Mouse (Mus musculus): Measurements from ENCODE around the gene Hspa1a. TPM values are rescaled to one million over a fixed set of nuclear protein-coding genes. Genes with fewer than 3 reads are reported as not detected.
A peak's percentile ranks its signal among the peaks of the same experiment; 100 is the strongest.
"Not testable (repeated sequence)": the region's sequence is repeated elsewhere in the genome, so short reads cannot be mapped to it uniquely, and the experiment has no call there.

Hspa1a gene
- total and polyA plus RNA-seq, 2 experiments from 2014 or later: 14.7 to 25.0 TPM

GRCm38 (mm10) chr17:34951636-34952377, 20.1 kb downstream of the Hspa1a start:
- WGBS: under 1% methylated on average over 29 of the region's 29 CpGs
- Histone ChIP-seq H3K9me3 (ENCODE audit: low read length) (no peaks in the 10 kb centered on the region), H3K27me3 (ENCODE audit: insufficient read depth, low read length) (no peaks in the 10 kb centered on the region), H3K27ac (peak overlapping the region; percentile 85), H3K4me2 (ENCODE audit: low read depth, low read length) (peak overlapping the region; percentile 89), H3K4me3 (ENCODE audit: low read length) (peak overlapping the region; percentile 83), H3K4me1 (ENCODE audit: insufficient read depth, low read length) (no peaks in the 10 kb centered on the region), H3K36me3 (ENCODE audit: insufficient read depth, low read length) (0 out of 2 replicates have a peak, but pooled peaks cover 7% of the 10 kb centered on the region), H3K9ac (replicated peaks; ENCODE audit: low read length) (peak overlapping the region; percentile 93)
- DNase-seq (ENCODE audit: low spot score) (no peak), ATAC-seq (peak; percentile 75; the same call in 1 of the 2 replicates)
- no peak for TF ChIP-seq CTCF (IDR thresholded peaks at IDR 0.05; ENCODE audit: low read depth)

GRCm38 (mm10) chr17:34950514-34951455, 21.2 kb downstream of the Hspa1a start:
- ATAC-seq (no peak), DNase-seq (ENCODE audit: low spot score) (no peak)
- Histone ChIP-seq H3K4me2 (ENCODE audit: low read depth, low read length) (peak overlapping the region; percentile 89), H3K36me3 (ENCODE audit: insufficient read depth, low read length) (0 out of 2 replicates have a peak, but pooled peaks cover 7% of the 10 kb centered on the region), H3K4me1 (ENCODE audit: insufficient read depth, low read length) (no peaks in the 10 kb centered on the region), H3K9ac (replicated peaks; ENCODE audit: low read length) (peak overlapping the region; percentile 93), H3K4me3 (ENCODE audit: low read length) (peak overlapping the region; percentile 83), H3K27ac (peak overlapping the region; percentile 85), H3K27me3 (ENCODE audit: insufficient read depth, low read length) (no peaks in the 10 kb centered on the region), H3K9me3 (ENCODE audit: low read length) (no peaks in the 10 kb centered on the region)
- WGBS: 29% methylated on average over 10 of the region's 10 CpGs
- peak; percentile 23 for TF ChIP-seq CTCF (IDR thresholded peaks at IDR 0.05; ENCODE audit: low read depth)

- H3K4me3 ChIP-seq (ENCODE audit: low read length): no peak overlapping the region
- H3K4me1 ChIP-seq (ENCODE audit: insufficient read depth, low read length): no peaks in the 10 kb centered on the region
- H3K27me3 ChIP-seq (ENCODE audit: insufficient read depth, low read length): no peaks in the 10 kb centered on the region
- WGBS: 37% methylated on average over 4 of the region's 4 CpGs
- H3K9me3 ChIP-seq (ENCODE audit: low read length): no peaks in the 10 kb centered on the region
- no peak overlapping the region for H3K4me2 ChIP-seq (ENCODE audit: low read depth, low read length)
- H3K9ac ChIP-seq (replicated peaks; ENCODE audit: low read length): no peak overlapping the region
- TF ChIP-seq CTCF (IDR thresholded peaks at IDR 0.05; ENCODE audit: low read depth): no peak
- H3K27ac ChIP-seq: no peak overlapping the region
- ATAC-seq (no peak), DNase-seq (ENCODE audit: low spot score) (no peak)
- 0 out of 2 replicates have a peak, but pooled peaks cover 7% of the 10 kb centered on the region for H3K36me3 ChIP-seq (ENCODE audit: insufficient read depth, low read length)
Observed at GRCm38 (mm10) chr17:34949553-34949969, 22.4 kb downstream of the Hspa1a start.

GRCm38 (mm10) chr17:34948721-34949552, 23.0 kb downstream of the Hspa1a start:
- H3K4me3 ChIP-seq (ENCODE audit: low read length); H3K27ac ChIP-seq; H3K27me3 ChIP-seq (ENCODE audit: insufficient read depth, low read length); H3K4me1 ChIP-seq (ENCODE audit: insufficient read depth, low read length); H3K36me3 ChIP-seq (ENCODE audit: insufficient read depth, low read length); H3K9me3 ChIP-seq (ENCODE audit: low read length); ATAC-seq; H3K9ac ChIP-seq (replicated peaks; ENCODE audit: low read length); H3K4me2 ChIP-seq (ENCODE audit: low read depth, low read length): not testable (repeated sequence)
- peak; percentile 13 for DNase-seq (ENCODE audit: low spot score)
- 65% methylated on average over 9 of the region's 9 CpGs for WGBS

- peak; percentile 55 for TF ChIP-seq CTCF (IDR thresholded peaks at IDR 0.05; ENCODE audit: low read depth)
- H3K4me1 ChIP-seq (ENCODE audit: insufficient read depth, low read length): no peaks in the 10 kb centered on the region
- ATAC-seq (no peak), DNase-seq (ENCODE audit: low spot score) (peak; percentile 56)
- WGBS: 26% methylated on average over 8 of the region's 8 CpGs
- 0 out of 2 replicates have a peak, but pooled peaks cover 7% of the 10 kb centered on the region for H3K36me3 ChIP-seq (ENCODE audit: insufficient read depth, low read length)
- H3K9ac ChIP-seq (replicated peaks; ENCODE audit: low read length): no peak overlapping the region
- no peaks in the 10 kb centered on the region for H3K27me3 ChIP-seq (ENCODE audit: insufficient read depth, low read length)
- no peak overlapping the region for H3K27ac ChIP-seq
- no peaks in the 10 kb centered on the region for H3K9me3 ChIP-seq (ENCODE audit: low read length)
- no peak overlapping the region for H3K4me3 ChIP-seq (ENCODE audit: low read length)
- H3K4me2 ChIP-seq (ENCODE audit: low read depth, low read length): no peak overlapping the region
Observed at GRCm38 (mm10) chr17:34947606-34948005, 24.4 kb downstream of the Hspa1a start.

Data from hindbrain, postnatal 0 days (tissue).